Mouse (Mus musculus): ENCODE data around the gene Cdx4. TPM values are rescaled to one million over a fixed set of nuclear protein-coding genes. Genes with fewer than 3 reads are reported as not detected.

Gene Cdx4
- not detected for polyA plus RNA-seq (2014; fragmentation: Illumina TruSeq; extraction: RNeasy Lipid Tissue Mini Kit (QIAGEN cat#74804); ENCODE audit: low read depth, low replicate concordance)

DNA sequence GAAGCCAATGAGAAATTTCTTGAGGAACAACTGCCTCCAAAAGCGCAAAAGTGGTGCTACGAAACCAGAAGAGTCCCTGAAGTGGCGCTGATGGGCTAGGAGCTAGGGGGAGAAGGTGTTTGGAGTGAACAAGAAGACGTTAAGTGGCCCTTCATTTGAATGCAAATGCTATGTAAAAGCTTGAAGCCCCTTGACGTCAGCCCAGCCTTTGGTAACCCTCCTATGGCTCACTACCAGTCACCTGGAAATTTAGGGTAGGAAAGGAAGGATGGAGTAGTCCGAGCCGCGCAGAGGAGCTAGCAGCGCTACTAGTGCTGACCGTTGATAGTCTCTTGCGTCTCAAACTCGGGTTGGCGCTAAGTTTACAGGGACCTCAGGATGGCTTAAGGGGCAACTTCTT lies at the start of gene Cdx4:
Gene Cdx4, plus strand, starts transcription at position 253 of the 400 bp plus-strand sequence.

DNA sequence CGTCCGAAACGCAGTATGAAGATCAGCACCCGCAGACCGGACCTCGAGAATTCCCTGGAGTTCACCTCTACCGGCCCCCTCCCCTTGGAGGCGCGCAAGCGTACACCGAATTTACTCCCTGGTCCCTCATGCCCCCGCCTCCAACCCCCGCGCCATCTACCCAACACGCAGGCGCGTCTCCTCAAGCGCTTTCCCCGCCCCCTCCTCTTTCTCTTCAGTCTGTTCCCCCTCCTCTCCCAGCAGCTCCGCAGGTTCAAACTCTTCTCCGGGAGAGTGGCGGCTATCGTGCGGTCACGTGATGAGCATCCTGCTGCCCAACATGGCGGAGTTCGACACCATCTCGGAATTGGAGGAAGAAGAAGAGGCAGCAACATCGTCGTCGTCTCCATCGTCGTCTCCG lies 35.1 kb downstream of the Cdx4 start, which contains the start of gene Chic1:
Gene Chic1, plus strand, starts transcription at position 190 of the 400 bp plus-strand sequence.

Other genes starting within 250 kb of the Cdx4 start
- gene Nap1l2, start 134.8 kb upstream of the Cdx4 start, polyA plus RNA-seq (2014; fragmentation: Illumina TruSeq; extraction: RNeasy Lipid Tissue Mini Kit (QIAGEN cat#74804); ENCODE audit: low read depth, low replicate concordance), result 1.3 TPM
- gene Chic1, start 35.1 kb downstream of the Cdx4 start, polyA plus RNA-seq (2014; fragmentation: Illumina TruSeq; extraction: RNeasy Lipid Tissue Mini Kit (QIAGEN cat#74804); ENCODE audit: low read depth, low replicate concordance), result 22.4 TPM
- gene Tsx, start 93.1 kb downstream of the Cdx4 start, polyA plus RNA-seq (2014; fragmentation: Illumina TruSeq; extraction: RNeasy Lipid Tissue Mini Kit (QIAGEN cat#74804); ENCODE audit: low read depth, low replicate concordance), result not detected
- not detected for gene Gm26992, start 100.6 kb downstream of the Cdx4 start, polyA plus RNA-seq (2014; fragmentation: Illumina TruSeq; extraction: RNeasy Lipid Tissue Mini Kit (QIAGEN cat#74804); ENCODE audit: low read depth, low replicate concordance)